Mouse (Mus musculus) embryo, embryonic 11.5 days (tissue): ENCODE data around the gene Pced1b.

Experiments
- DNase-seq: peaks from one replicate; pipeline ENCODE4 v3.0.0-alpha.2; 2012; ENCODE audit warnings: low read depth, low spot score

Pced1b gene

GRCm38 (mm10) chr15:97396586-97397299 lies 149.8 kb downstream of the Pced1b start:
- no peak for DNase-seq

DNA sequence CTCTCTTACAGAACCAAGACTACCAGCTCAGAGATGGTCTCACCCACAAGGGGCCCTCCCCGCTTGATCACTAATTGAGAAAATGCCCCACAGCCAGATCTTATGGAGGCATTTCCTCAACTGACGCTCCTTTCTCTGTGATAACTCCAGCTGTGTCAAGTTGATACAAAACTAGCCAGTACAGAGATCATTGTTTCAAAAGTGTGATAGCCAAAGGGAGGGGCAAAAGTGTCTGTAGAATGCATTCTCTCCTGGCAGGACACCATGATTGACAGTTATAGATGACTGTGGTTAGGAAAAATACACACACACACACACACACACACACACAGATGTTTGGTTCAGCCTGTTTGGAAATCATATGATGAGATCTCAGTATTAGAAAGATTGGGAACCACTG lies 150.9 kb downstream of the Pced1b start:
- no peak for DNase-seq

DNA sequence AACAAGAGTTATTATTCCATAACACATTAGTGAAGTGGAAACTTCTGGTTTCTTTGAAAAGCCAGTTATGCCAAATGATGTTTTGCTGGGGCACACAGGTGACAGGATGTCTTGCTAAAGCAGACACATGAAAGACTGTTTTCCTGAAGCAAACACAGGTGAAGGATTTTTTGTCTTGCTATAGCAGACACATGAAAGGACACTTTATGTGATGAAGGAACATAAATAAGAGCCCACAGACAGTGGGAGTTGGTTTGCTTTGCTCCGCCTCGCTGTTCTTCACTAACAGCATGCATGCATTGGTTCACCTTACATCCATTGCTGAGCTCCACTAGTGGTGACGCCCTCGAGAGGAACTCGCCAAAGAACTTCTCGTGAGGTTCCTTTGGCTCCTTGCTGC lies 154.0 kb downstream of the Pced1b start:
- DNase-seq = no peak

DNA sequence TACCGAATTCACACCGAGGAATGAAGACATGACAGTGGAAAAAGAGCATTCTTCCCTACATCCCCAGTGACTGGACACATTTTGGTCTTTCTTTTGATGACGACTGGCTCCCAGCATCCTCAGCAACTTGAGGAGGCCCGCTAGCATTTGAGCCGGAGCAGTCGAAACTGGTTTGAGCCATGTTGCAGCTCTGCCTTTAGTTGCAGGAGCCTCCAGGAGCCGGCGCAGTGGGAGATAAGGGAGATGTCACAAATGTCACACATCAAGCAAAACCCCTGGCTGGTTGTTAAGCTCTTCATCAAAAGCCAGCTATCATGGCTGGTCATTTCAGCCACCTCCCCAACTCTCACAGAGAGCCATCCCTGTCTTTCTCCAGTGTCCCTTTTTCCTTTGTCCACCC lies 157.6 kb downstream of the Pced1b start:
- DNase-seq = no peak

DNA sequence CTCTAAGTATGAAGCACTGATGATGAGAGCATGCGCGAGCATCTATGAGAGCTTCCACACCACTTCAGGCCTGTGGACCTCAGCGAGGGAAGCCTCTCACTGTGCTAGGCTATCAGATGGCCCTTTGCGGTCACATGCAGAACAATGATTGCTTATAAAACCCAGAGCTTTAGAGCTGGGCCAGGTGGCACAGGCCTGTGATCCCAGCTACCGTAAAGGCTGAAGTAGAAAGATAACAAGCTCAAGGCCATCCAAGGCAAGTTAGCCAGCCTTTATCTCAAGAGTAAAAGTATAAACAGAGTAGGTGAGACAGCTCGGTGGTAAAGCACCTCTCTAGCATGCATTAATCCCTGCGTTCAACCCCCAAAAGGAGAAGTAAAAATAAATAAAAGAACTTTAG lies 158.1 kb downstream of the Pced1b start:
- DNase-seq = no peak

GRCm38 (mm10) chr15:97406105-97406504 lies 159.2 kb downstream of the Pced1b start:
- DNase-seq = no peak

- no peak for DNase-seq
Measured at GRCm38 (mm10) chr15:97407496-97408454, 160.9 kb downstream of the Pced1b start.

DNA sequence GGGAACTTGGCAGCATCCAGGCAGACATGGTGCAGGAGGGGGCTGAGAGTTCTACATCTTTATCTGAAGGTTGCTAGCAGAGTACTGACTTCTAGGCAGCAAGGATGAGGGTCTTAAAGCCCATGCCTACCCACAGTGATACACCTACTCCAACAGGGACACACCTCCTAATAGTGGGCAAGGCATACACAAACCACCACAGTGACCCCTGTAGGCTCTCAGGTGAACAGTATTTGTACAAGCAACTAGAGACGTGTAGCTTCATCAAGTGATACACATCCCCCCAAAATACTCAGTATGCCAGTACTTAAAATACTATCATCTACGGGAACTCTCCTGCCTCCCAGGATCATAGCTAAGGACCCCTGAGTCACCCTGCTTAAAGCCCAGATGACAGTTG lies 164.2 kb downstream of the Pced1b start:
- DNase-seq = no peak

DNA sequence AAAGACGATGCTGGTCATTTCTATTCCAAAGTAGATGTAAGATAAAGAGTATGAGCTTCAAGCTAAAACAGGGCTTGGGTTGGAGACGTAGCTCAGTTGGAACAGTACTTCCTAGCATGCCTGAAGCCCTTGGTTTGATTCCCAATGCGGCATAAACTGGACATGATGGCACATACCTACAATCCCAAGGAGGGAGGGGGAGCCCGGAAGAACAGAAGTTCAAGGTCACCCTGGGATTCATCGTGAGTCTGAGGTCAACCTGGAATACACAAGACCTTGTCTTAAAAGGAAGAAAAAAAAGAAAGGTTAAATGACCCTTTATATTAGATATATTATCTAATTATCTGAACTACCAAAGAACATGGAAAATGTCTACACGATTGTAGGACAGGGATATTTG lies 164.8 kb downstream of the Pced1b start:
- no peak for DNase-seq

DNA sequence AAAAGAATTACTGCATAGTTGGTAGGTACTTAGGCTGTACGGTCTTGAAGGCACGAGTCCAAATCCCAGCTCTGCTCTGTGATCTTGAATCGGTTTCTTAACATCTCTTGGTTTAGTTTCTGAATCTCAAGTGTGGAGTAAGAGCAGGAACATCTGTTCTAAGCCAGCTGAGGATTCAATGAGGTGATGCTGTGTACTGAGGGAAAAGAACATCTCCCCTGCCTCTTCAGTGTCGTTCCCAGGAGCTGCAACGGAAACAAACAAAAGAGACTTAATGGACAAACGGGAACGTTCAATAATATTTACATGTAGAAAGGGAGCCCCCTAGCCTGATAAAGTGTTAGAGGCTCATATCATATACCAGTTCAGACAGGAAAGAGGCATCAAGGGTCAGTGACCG lies 165.4 kb downstream of the Pced1b start:
- DNase-seq = no peak

- no peak for DNase-seq
Measured at GRCm38 (mm10) chr15:97412861-97413260, 166.0 kb downstream of the Pced1b start.

DNA sequence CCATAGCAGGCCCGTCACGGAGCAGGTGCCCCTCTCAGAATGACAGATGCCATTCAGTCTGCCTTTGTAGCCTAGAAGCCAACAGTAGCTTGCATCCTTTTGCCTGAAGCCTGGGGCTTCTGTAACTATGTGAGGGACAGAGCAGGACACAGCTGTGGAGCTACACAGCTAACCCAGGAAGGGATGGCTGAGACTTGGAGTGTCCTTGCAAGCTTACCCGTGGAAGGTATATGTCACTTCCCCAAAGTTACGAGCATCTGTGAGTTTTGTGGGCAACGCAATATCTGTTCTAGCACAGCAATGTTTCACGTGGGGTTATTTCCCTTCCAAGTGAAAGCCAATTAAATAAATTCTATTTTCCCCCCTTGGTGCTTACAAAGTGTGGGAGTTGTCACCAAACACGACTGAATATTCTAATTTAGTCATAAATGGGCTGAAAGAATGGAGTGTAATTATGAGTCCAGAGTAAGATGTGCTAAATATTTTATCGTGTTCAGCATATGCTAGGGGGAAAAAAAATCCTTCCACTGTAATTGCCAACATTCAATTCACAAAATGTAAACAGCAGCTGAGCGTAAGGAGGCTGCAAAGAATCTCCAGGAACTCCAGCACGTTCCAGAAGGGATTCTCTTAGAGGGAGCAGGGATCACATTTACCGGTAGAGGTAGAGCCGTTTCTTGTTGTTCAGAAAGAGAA lies 168.0 kb downstream of the Pced1b start:
- no peak for DNase-seq

GRCm38 (mm10) chr15:97415426-97415946 lies 168.6 kb downstream of the Pced1b start:
- DNase-seq = no peak

GRCm38 (mm10) chr15:97420292-97420691 lies 173.4 kb downstream of the Pced1b start:
- DNase-seq = no peak

- no peak for DNase-seq
Measured at GRCm38 (mm10) chr15:97421533-97421932, 174.6 kb downstream of the Pced1b start.

GRCm38 (mm10) chr15:97422212-97422944 lies 175.5 kb downstream of the Pced1b start:
- no peak for DNase-seq

- DNase-seq = no peak
Measured at GRCm38 (mm10) chr15:97424375-97424774, 177.5 kb downstream of the Pced1b start.

GRCm38 (mm10) chr15:97424961-97425360 lies 178.1 kb downstream of the Pced1b start:
- DNase-seq = no peak

DNA sequence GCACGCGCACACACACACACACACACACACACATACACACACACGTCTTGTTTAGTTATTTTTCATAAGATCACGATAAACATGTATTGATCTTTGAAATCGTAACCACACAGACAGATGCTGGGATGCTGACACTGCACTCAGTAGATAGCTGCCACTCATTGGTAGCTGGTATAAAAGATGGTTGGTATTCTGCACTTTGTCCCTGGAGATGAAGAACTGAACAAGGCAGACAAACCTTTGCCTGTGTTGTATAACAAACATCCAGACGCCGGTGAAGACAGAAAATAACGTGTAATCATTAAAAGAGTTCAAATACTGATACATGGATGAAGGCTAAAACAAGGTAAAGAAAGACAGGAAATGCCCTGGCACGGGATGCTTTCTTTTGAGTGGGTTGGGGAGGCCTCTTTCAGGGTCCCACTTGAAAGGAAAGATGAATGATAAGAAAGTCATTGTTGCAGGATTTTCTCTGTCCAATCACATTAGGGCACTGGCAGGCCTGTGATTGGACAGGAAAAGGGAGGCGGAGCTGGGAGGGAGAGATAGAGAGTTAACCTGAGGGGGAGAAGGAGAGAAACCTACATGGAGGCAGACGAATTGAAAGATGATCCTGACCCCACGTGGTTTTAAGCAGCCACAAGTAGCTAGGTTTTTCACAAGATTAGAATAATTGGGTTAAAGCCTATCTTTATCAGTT lies 182.4 kb downstream of the Pced1b start:
- DNase-seq = no peak

GRCm38 (mm10) chr15:97431533-97431932 lies 184.6 kb downstream of the Pced1b start:
- no peak for DNase-seq

GRCm38 (mm10) chr15:97432221-97432620 lies 185.3 kb downstream of the Pced1b start:
- no peak for DNase-seq
